Comparison of ENCODE assay signal across 8 mouse cellular contexts in genomic region chr10:68136480-68137083, GRCm38 (mm10).
DNase-seq lines count a peak whose midpoint lies in the region; ATAC-seq lines count a peak whose summit lies in the region.

No protein-coding gene starts in this region.

- H3K4me3 ChIP-seq in hindbrain, embryonic 16.5 days (ENCODE audit: low read length) = peak overlapping the region; percentile 41

- peak overlapping the region; percentile 65 for H3K27ac ChIP-seq in hindbrain, embryonic 16.5 days (ENCODE audit: low read depth, low read length)

- 0 out of 2 replicates have a peak, but pooled peaks cover 3% of the 10 kb centered on the region for H3K9me3 ChIP-seq in hindbrain, embryonic 16.5 days (ENCODE audit: control insufficient read depth, low read length)

- peak overlapping the region; percentile 73 for H3K4me2 ChIP-seq in hindbrain, embryonic 16.5 days (ENCODE audit: low read length)

- 0 out of 2 replicates have a peak, but pooled peaks cover 4% of the 10 kb centered on the region for H3K36me3 ChIP-seq in hindbrain, embryonic 16.5 days (ENCODE audit: control insufficient read depth, insufficient read depth, low read length)

- peak overlapping the region; percentile 65 for H3K9ac ChIP-seq in hindbrain, embryonic 16.5 days (ENCODE audit: low read depth, low read length)

- ATAC-seq in hindbrain, embryonic 16.5 days = peak; percentile 93

- 4% methylated on average over 18 of the region's 18 CpGs for WGBS in hindbrain, embryonic 16.5 days

- DNase-seq in adrenal gland, adult (ENCODE audit: inconsistent age in 2 of 2, low spot score in 1 of 2) = peak; percentile 87 to 96
- peak; percentile 90 for DNase-seq in embryo, embryonic 11 days
- DNase-seq in gastrocnemius, adult 8-10 months (ENCODE audit: low spot score in 2 of 2) = peak; percentile 75 to 84
- peak; percentile 80 for DNase-seq in left cerebral cortex, adult 11 months (ENCODE audit: low spot score)
- DNase-seq in lung, postnatal 14 days = peak; percentile 89
- peak; percentile 77 for DNase-seq in retina, embryonic 14.5 days (ENCODE audit: low spot score)
- DNase-seq in urinary bladder, adult 18-20 months (ENCODE audit: low spot score in 2 of 2) = peak; percentile 66 to 84

- peaks cover 17% of the 10 kb centered on the region for H3K4me1 ChIP-seq in hindbrain, embryonic 16.5 days (ENCODE audit: control insufficient read depth, insufficient read depth, low read depth, low read length)

- no peaks in the 10 kb centered on the region for H3K27me3 ChIP-seq in hindbrain, embryonic 16.5 days (replicated peaks; ENCODE audit: control insufficient read depth, insufficient read depth, low read length)

Comparison
In these comparisons a context has a peak if more than half of its experiments do, and no peak if none do; other contexts are left out.
1. Peak in every context shown above with its lines: DNase-seq, ATAC-seq, H3K4me3 ChIP-seq and H3K27ac ChIP-seq.